Mouse (Mus musculus): Measurements from ENCODE around the gene Grifin. TPM values are rescaled to one million over a fixed set of nuclear protein-coding genes. Genes with fewer than 3 reads are reported as not detected.

Grifin gene
- polyA plus RNA-seq, 1 experiment from 2014 or later = not detected

DNA sequence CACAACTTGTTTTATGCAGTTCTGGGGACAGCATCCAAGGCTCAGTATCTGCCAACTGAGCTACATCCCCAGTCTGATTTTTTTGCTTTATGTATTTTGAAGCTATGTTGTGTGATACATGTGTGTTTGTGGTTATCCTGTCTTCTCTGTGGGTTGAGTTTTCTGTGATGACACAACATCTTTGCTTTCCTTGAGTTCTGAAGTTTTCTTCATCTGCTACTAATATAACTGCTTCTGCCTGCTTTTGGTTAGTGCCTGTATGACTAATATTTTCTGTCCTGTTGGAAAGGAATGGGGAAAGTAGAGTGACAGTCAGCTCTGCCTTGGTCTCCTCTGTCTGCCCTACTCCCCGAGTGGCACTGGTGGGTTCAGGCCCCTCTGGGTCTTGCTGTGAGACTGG is 43.7 kb downstream of the Grifin start:
- 91% methylated on average over 1 of the region's 1 CpGs for WGBS
- Histone ChIP-seq H3K27ac (no peak overlapping the region), H3K4me3 (no peak overlapping the region), H3K36me3 (peaks cover 36% of the 10 kb centered on the region), H3K27me3 (ENCODE audit: insufficient read depth, poor library complexity, severe bottlenecking) (no peaks in the 10 kb centered on the region), H3K4me1 (replicated peaks) (peaks cover 9% of the 10 kb centered on the region; the same call in 1 of the 2 replicates), H3K9me3 (no peaks in the 10 kb centered on the region)
- DNase-seq (ENCODE audit: low spot score) = no peak

DNA sequence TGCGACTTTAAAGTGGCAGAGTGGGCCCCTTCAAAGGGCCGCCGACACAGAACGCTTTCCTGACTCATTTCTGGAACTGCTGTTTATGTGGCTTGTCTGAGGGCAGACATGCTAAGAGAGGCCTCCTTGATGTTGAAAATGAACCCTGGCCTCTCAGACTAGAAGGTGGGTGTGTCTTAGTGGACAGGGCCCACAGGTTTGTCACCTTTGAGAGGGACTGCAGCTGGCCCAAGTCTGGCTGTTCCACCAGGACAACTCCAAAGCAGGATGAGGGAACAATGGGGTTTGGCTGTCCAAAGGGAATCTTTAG is 47.0 kb downstream of the Grifin start:
- no peak overlapping the region; the same call in 1 of the 2 replicates for H3K27ac ChIP-seq
- H3K4me3 ChIP-seq = no peak overlapping the region
- no peaks in the 10 kb centered on the region for H3K9me3 ChIP-seq
- 90% methylated on average over 4 of the region's 4 CpGs for WGBS
- no peak for DNase-seq (ENCODE audit: low spot score)
- H3K27me3 ChIP-seq (ENCODE audit: insufficient read depth, poor library complexity, severe bottlenecking) = no peaks in the 10 kb centered on the region
- peaks cover 4% of the 10 kb centered on the region for H3K36me3 ChIP-seq
- peaks cover 29% of the 10 kb centered on the region for H3K4me1 ChIP-seq (replicated peaks)

DNA sequence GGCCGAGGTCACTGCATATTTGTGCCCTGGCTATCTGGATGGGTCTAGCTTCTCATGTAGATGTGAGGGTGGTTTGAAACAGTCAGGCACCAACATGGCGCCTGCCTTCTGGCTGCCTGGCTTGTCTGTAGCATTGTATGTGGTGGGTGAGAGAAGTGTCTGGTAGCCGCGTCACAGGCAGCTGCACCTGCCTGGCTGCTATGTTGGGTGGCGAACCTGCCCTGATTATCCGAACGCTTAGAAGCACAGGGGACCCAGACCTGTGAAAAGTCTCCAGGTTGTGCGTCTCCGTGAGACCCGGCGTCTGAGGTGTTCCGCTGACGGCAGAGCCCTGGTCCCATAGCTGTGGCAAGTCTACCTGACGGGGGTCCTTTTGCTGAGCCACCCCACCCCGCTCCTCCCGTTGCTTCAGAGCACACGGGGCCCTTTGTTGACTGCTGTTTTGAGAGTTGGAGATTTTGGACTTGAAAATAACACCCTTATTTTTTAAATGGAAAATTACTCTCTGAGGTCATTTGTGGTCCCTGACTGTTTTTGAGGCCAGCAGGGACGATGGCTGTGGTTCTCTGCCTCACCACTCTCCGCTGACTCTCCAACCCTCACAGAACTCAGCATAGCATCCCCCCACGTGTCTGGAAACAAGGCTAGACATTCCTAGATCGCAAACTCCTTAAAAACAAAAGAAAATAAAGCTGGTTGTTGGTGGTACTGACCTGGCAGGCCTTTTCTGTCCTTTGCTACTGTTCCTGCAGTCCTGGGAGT is 47.5 kb downstream of the Grifin start:
- H3K27me3 ChIP-seq (ENCODE audit: insufficient read depth, poor library complexity, severe bottlenecking) = no peaks in the 10 kb centered on the region
- DNase-seq (ENCODE audit: low spot score) = no peak
- H3K4me3 ChIP-seq = no peak overlapping the region
- H3K4me1 ChIP-seq (replicated peaks) = peaks cover 29% of the 10 kb centered on the region
- H3K27ac ChIP-seq = peak overlapping the region; percentile 0; the same call in 1 of the 2 replicates
- H3K36me3 ChIP-seq = peaks cover 4% of the 10 kb centered on the region
- no peaks in the 10 kb centered on the region for H3K9me3 ChIP-seq
- 91% methylated on average over 21 of the region's 21 CpGs for WGBS

DNA sequence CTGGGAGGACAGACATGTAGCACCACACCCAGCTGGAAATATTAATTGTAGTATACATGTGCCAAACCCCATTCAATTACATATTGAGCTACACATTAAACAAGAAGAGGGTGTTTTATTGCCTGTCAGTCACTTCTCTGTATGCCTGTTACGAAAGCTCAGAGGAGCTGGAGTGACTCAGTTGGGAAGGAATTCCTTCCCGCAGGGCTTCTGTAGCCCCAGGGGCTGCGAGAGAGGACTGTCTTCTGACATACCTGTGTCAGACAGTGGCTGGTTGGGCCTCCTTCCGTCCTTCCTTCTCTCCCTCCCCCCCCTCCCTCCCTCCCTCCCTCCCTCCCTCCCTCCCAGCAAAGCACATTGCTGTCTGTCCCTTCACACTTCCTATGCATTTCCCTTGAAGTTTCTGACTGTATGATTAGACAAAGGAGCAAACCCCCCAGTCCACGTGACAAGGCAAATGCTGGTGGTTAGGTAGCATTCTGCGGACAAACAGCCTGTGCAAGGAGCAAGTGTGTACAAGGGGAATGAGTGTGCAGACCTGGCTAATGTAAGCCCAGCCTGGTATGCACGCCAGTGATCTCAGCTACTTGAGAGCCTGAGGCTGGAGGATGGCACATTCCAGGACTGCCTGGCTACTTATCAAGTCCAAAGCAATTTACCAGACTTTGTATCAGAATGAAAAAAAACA is 49.9 kb downstream of the Grifin start:
- Histone ChIP-seq H3K4me3 (no peak overlapping the region), H3K9me3 (no peaks in the 10 kb centered on the region), H3K4me1 (replicated peaks) (peaks cover 41% of the 10 kb centered on the region), H3K27me3 (ENCODE audit: insufficient read depth, poor library complexity, severe bottlenecking) (no peaks in the 10 kb centered on the region), H3K36me3 (no peaks in the 10 kb centered on the region; the same call in 1 of the 2 replicates), H3K27ac (peak overlapping the region; percentile 35; the same call in 1 of the 2 replicates)
- 63% methylated on average over 7 of the region's 7 CpGs for WGBS
- DNase-seq (ENCODE audit: low spot score) = no peak

DNA sequence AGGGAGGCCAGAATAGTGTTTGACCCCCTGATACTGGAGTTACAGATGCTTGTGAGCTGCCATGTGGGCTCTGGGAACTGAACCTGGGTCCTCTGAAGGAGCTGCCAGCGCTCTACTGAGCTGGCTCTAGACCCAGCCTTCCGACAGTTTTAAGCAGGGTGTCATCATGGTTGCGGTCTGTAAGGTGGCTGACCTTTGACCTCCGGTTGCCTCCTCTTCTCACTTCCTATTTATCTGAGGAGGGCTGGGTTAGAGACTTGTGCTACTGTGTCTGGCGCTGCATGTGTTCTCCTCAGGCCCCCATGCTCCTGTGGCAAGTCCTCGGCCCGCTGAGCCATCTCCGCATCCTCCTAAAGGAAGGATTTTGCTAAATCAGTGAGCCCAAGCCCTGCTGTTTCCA is 51.0 kb downstream of the Grifin start:
- DNase-seq (ENCODE audit: low spot score) = no peak
- Histone ChIP-seq H3K36me3 (no peaks in the 10 kb centered on the region), H3K4me1 (replicated peaks) (peaks cover 51% of the 10 kb centered on the region), H3K9me3 (no peaks in the 10 kb centered on the region), H3K27me3 (ENCODE audit: insufficient read depth, poor library complexity, severe bottlenecking) (no peaks in the 10 kb centered on the region), H3K4me3 (no peak overlapping the region), H3K27ac (peak overlapping the region; percentile 23; the same call in 1 of the 2 replicates)
- WGBS = 71% methylated on average over 8 of the region's 8 CpGs

Other genes starting within 250 kb of the Grifin start
- gene Mad1l1, start 243.5 kb downstream of the Grifin start, polyA plus RNA-seq (2016; fragmentation: Nextera tagmentation; extraction: Ambion mirVana) = 56.2 and 60.4 TPM in 2 replicates
- 53.8 and 54.6 TPM in 2 replicates for gene Nudt1, start 243.4 kb downstream of the Grifin start, polyA plus RNA-seq (2016; fragmentation: Nextera tagmentation; extraction: Ambion mirVana)
- 21.5 and 21.7 TPM in 2 replicates for gene Mrm2, start 233.2 kb downstream of the Grifin start, polyA plus RNA-seq (2016; fragmentation: Nextera tagmentation; extraction: Ambion mirVana)
- 24.5 and 25.5 TPM in 2 replicates for gene Snx8, start 175.8 kb downstream of the Grifin start, polyA plus RNA-seq (2016; fragmentation: Nextera tagmentation; extraction: Ambion mirVana)
- 166 and 167 TPM in 2 replicates for gene Eif3b, start 145.7 kb downstream of the Grifin start, polyA plus RNA-seq (2016; fragmentation: Nextera tagmentation; extraction: Ambion mirVana)
- gene Gm4869, start 119.4 kb downstream of the Grifin start, polyA plus RNA-seq (2016; fragmentation: Nextera tagmentation; extraction: Ambion mirVana) = not detected in 2 replicates
- gene Chst12, start 59.5 kb downstream of the Grifin start, polyA plus RNA-seq (2016; fragmentation: Nextera tagmentation; extraction: Ambion mirVana) = 15.7 and 18.8 TPM in 2 replicates
- 40.9 and 51.2 TPM in 2 replicates for gene Lfng, start 42.2 kb upstream of the Grifin start, polyA plus RNA-seq (2016; fragmentation: Nextera tagmentation; extraction: Ambion mirVana)
- gene Ttyh3, start 84.0 kb upstream of the Grifin start, polyA plus RNA-seq (2016; fragmentation: Nextera tagmentation; extraction: Ambion mirVana) = 32.1 and 52.5 TPM in 2 replicates
- gene Iqce, start 137.3 kb upstream of the Grifin start, polyA plus RNA-seq (2016; fragmentation: Nextera tagmentation; extraction: Ambion mirVana) = 24.5 and 29.1 TPM in 2 replicates
- gene Brat1, start 139.9 kb upstream of the Grifin start, polyA plus RNA-seq (2016; fragmentation: Nextera tagmentation; extraction: Ambion mirVana) = 24.6 and 25.1 TPM in 2 replicates
- gene Amz1, start 159.1 kb upstream of the Grifin start, polyA plus RNA-seq (2016; fragmentation: Nextera tagmentation; extraction: Ambion mirVana) = 0.87 and 1.5 TPM in 2 replicates